Mouse (Mus musculus) ovary, adult 18-20 months (tissue): ENCODE measurements around the gene Cplx2.
A peak's percentile ranks its signal among the peaks of the same experiment; 100 is the strongest.

Experiments
- DNase-seq: peaks from one replicate; pipeline ENCODE4 v3.0.0; 2022; ENCODE audit warnings: low spot score, mixed read lengths

Cplx2 gene

DNA sequence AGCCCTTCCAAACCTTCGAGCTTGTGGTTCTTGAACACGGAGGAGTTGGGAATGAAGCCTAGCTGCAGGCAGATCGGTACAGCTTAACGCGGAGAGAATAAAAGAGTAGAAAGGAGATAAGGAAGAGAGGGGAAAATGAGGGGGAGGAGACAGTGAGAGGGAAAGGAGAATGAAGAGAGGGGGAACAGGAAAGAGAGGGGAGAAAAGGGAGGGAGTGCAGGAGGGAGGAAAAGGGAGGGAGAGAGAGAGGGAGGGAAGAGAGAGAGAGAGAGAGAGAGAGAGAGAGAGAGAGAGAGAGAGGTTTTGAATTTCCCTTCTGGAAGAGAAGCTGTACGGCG is at the start of gene Cplx2:
Gene Cplx2, plus strand, starts transcription at position 301 of the 338 bp plus-strand sequence.
- no peak for DNase-seq

DNA sequence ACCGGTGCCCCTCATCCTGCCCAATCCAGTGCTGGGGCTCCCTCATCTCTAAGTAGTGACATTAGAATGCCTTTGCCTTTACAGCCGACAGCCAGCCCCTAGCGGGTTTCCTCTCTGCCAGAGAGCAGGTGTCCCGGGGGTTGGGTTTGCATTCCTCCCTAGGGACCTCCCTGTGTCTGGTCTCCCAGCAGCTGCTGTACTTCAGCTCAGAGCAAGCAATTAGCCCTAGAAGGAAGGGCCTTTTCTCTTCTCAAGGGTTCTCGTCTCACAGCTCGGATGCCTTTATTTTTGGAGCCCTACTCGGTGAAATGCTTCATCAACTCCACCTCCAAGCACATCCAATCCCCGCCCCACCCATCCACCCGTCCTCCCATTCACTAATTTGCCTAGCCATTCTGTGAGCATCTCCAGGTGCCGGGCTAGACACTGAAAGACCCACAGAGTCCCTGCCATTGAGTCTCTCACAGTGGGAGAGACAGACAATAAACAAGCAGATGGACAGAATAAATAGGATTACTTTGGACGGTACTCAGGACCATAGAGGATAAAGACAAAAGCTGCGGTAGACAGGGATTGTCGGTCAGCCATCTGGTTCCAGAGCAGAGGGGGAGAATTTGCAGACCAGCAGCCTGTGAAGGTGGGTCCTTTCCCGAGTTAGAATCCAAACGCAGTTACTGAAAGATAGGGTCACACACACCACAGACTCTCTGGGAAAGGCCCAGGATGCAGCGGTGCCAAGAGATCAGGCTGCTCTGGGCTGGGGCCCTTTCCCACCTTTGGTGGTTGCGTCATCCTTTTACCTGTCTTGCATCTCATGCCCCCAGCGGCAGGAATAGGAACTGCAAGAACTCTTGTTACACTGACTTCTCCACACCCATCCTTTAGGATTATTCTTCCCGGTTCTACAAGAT is 48.5 kb upstream of the Cplx2 start:
- DNase-seq = no peak

DNA sequence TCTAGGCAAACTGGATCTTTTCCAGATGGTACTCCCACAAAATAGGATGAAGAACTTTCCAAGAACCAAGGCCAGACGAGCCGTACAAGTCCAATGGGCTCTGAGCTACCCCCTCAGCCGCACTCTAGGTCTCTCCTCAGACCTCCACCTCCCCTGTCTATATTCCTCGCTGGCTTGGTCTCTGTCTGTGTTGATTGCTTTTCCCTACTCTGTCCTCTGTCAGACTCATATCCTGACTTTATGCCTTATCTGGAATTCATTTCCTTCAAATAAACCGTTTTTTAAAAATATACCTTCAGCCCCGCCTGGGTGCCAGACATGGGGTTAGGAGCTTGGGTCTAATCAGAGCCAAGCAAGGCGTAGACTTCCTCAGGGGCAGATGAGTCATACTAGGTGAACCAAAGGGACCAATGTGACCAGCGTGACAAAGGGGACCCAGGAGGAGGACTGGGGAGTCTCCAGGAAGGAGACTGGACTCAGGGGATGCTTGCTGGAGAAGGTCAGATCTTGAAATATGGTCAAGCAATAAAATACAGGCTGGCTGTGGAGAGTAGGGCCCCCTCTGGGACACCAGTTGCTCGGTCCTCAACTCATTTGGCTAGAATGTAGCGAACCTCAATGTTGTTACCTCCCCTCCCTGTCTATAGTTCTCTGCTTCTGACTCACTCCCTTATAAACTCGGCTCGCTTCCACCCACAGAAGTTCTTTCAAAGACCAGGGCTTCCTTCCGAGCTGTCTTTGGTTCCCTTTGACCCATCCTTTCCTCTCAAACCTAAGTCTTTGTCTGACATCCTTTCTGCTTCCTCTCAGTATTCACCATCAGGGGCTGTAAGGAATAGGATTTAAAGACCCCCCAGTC is 47.6 kb upstream of the Cplx2 start:
- DNase-seq = no peak

DNA sequence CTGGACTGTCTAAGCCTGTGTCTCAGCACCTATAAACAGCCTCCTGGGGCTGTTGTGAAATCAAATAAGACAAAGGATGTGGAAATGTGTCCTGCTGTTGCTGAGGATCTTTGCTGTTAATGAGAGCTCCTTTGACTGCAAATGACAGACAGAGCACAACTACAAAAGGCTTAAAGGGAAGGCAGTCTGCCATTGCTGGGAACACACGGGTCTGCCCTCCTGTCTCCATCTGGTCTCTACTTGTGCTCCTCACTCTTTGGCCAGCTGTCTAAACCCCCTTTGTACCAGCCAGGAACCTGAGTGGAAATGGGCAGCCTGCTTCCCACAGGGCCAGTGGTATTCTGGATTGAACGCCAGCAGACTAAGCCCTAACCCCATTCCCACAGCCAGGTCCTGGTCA is 47.0 kb upstream of the Cplx2 start:
- DNase-seq = no peak

DNA sequence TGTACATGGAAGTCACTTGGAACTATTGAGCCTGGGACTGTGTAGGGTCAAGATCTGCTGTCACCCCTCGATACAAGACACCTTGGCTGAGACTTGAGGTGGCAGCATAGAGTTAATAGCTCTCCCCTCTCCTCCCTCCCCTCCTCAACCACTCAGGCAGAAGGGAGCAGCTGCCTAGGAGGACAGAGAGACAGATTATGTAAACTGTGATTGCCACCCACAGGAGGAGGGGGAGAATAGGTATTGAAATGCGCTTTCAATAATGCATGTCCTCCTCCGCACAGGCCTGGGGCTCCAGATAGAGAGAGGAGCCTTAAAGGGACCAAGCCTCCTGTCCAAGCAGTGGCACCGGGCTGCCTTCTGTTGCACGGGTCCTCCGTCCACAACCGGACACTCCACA is 45.3 kb upstream of the Cplx2 start:
- peak; percentile 23 for DNase-seq

DNA sequence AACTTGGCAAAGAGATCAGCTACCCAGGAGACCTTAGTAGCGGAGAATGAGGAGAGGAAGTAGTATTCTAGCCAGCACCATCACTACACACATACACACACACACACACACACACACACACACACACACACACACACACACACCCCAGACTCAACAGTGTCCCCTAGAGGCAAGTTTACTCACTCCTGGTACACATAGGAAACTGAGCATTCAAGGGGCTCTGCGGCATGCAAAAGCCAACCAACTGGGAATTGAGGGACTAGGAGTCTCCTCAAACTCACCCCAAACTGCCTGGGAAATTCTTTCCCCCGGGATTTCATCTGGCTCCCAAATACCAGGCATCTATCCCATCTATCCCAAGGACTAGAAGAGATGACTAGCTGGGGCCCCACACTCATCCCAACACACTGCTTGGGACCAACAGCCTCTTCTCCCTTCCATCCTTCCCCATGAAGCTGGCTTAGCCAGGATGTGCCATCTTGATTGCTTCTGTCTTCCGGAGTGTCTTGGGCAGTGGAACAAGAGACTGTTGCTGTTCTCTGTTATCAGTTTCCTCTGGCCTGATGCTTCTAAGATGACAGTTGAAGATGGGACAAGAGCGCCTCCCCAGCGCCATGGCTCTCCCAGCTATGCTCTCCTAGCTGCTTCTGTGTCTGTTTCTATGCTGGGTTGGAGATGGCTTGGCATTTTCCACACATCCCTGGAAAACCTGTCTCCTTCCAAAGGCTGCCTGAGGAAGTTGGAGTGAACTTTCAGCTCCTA is 44.3 kb upstream of the Cplx2 start:
- no peak for DNase-seq

DNA sequence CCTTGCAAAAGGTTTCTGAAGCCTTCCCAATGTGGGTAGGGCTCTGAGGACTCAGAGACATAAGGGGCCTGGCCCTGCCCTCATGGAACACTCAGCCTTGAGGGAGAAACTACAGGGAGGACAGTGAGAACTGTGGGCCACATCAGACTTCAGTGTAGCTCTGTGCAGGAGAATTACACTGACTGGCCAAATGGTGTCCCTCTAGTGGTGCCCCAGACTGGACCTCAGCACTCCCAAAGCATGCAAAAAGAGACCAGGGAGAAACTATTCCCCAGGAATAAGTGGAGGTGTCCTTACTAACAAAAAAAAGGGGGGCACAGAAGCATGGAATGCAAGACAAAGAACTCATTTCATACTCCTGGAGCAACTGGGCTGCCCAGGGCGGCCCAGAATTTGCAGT is 43.1 kb upstream of the Cplx2 start:
- DNase-seq = no peak

DNA sequence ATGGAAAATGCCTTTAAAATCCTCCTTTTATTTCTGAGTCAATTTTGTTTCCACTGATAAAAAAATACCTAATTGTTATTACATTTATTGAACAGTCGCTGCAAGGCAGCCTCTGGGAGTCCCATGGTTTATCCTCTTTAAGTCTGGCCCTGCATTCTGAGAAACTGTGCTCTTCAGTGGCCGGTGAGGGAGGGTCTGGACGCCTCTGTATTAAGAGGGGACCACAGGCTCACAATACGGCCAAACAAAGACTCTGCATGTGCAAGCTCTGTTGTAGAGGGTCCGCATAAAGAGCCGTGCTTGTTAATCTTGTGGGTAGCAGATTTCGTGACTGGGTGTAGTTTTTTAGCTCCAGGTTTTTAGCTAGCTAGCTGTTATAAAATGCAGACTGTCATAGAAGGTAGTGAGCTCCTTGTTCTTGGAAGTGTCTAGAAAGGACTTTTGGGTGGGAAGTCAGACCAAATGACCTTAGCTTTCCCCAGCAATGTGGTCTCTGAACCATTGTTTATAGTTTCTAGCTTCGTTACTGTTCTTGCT is 42.1 kb upstream of the Cplx2 start:
- no peak for DNase-seq

DNA sequence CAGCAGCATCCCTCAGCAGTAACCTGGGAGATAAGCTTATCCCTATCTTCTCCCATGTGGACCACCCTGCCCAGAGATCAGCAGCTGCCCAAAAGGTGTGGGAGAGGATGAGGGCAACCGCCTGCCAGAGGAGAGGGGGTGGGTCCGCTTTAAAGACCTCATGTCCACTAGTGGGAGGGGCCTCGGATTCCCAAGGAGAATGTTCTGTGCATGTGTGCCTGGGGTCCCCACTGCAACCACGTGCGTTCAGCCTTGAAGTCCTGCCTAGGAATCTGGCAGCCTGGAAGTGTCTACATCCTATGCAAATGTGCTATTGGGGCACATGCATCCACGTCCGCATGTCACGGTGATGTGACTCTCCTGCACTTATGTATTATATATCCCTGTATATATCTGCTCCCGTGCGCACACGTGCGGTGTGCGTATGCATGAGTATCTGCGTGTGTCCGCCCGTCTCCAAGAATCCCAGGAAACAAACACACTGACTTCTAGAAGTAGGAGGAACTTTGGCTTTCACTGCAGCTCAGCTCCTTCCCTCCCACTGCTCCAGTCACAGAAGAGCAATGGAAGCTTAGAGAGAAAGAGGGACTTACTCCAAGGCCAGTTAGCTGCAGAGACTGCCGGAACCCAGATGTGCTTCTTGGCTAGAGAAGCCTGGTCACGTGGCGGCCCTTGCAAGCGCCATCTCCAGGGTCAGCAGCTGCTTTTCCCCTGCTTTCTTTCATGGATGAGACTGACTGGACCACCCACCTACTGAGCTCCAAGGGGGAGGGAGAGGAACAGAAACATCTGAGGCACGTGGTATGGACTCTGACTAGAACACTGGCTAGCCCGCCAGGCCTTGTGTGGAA is 39.1 kb upstream of the Cplx2 start:
- DNase-seq = peak; percentile 77

DNA sequence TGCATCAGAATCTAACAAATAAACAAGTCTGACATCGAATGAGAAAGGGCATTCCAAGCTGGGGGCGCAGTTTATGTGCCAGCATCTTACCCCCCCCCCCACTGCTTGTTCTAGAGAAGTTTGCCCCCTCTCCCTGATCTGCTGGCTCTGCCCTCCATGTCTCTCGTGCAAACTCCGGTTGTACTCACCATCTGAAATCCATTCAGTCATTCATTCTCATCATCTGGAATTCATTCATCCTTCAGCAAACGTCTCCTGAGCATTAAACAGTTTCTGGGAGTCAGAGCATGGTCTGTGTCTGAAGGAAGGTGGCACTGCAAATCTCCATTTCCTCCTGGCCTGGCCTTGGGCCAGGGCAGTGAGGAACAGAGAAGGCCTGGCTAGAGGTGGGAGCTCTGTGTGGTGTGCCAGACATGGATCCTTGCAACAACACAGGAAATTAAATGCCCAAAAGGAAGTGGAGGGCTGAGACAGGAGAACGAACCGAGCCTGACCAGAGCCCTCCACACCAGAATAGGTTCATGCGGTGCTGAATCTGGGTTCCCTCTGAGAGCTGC is 38.1 kb upstream of the Cplx2 start:
- DNase-seq = no peak

DNA sequence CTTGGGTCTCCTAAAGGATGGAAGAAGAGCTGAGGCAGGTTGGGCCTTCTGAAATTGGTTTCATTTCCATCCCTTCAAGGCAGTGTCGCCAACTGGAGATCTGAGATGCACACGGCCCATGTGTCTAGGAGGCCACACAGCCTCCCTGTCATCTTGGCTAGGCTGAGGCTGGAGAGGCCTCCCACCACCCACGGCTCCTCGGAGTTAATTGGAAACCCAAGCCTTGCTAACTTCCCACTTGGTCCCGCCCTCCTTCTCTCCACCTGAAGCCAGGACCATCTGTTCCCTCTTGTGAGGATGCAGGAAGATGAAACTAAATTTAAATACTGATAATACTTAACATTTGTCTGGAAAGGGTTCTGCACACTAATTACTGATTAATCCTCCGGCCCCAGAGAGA is 34.1 kb upstream of the Cplx2 start:
- no peak for DNase-seq

DNA sequence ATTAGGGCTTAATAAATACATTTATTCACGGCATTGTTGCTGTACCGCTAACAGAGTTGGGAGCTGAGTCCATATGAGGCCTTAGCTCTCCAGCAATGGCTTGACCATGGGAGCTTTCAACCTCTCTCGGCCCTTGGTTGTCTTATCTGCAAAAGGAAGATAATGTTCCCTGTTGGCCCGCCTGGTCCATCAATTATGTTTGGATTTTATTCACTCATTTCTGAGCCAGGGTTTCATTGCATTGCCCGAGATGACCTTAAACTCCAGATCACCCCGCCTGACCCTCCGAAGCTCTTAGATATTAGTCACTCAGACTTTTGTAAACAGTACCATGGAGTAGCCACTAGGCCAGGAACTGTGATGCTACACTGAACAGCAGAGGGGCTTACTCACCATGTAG is 33.6 kb upstream of the Cplx2 start:
- DNase-seq = peak; percentile 51

DNA sequence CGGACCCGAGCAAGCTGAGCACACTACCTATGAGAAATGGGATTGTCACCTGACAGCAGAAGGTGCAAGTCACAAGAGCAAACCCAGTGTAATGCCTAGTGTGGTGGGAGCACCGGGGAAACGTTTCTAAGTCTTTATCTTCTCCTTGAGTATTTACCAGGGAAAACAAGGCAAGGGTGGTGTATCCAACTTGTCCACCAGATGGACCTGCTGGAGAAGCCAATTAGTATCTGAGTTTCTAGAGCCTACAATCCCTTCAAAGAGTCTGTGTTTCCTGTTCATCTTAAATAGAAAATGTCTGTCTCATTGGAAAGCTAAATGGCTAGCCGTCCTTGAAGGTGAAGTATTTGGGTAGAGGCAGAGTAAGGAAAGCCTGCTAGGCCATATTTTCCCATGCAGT is 32.3 kb upstream of the Cplx2 start:
- DNase-seq = no peak

DNA sequence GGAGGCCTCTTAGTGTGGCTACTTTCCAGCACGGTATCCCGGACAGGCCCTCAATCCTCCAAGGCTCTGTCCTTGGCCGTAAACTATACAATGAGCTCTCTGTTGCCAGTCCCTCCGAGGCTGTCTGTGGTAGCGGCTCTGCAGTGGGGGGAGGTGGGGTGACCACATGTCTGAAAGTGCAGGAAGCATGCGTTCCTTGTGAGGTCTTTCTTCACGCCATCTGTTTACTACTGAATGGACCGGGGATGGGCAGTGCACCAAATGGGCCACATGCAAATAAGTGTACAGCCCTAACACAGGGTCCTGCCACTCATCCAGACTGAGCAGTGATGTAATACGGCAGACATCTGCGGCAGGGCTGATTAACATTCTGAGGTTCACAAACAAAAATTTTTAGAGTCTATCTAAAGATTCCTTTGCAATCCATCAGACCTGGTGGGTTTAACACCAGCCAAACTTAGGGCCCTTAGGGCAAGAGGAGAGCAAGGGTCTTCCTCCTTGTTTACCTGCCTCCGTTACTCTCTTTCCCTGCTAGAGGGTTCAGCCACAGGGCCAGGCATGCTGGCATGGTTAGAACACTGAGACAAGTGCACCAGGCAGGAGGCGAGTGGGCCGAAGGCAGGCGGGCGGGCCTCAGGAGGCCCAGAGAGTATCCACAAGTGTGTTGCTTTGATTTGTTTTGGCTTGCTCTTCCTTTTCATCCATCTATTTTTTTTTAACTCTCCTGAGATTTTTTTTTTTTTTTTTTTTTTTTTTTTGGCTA is 25.1 kb upstream of the Cplx2 start:
- DNase-seq = no peak

DNA sequence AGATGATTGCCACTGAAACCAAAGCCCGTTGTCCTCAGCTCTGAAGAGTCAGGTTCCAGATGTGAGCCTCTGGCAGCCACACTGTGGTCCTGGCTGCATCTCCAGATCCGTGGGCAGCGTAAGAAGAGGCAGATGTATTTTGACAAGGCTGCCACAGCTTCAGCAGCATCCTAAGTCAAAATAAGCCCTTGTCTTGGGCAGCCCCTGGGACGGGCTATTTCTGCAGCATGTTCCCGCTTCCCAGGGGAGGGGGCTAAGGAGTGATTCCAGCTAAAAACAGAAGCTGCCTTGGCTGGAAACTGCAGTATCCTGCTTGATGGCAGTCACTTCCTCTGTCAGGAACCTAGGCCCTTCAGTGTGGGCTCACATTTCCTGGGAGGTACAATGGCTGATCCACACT is 23.1 kb upstream of the Cplx2 start:
- DNase-seq = no peak

DNA sequence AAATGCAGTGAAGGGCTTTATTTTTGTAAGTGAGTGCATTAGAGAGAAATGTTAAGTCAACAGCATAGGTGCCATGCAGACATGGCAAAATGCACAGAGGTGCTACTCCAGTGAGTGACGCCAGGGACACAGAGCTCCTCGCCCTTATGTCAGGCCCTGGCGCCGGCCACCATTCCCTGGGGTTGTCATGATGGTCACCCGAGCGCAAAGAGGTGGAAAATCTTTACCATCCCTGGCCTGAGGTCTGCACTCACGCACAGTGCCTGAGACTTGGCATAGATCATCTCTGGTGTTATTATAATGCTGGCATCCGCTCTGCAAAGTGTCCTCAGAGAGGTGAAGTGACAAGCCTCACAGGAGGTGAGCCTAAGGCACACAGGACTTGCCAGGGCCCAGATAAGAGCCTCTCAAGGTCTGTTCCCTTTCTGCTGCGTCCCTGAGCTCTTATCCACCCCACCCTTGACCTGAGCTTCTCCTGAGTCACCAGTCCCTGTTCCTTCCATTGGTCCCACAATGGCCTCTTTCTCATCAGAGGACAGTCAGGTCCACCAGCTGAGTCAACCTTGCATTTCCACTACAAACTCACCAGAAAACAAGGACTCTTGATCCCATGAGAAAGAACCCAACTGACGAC is 21.9 kb upstream of the Cplx2 start:
- DNase-seq = no peak

DNA sequence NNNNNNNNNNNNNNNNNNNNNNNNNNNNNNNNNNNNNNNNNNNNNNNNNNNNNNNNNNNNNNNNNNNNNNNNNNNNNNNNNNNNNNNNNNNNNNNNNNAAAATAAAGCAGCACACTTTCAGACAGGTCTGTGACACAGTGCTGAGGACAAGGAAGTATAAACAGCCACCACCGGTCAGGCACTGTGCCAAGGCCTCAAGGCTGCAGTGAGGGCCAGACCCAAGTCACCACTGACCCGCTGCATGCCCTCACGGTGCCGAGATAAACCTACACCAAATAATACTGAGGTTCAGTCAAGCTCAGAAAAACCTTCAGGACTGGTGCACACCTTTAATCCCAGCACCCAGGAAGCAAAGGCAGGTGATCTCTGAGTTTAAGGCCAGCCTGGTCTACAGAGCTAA is 13.7 kb upstream of the Cplx2 start:
- DNase-seq = peak; percentile 28

DNA sequence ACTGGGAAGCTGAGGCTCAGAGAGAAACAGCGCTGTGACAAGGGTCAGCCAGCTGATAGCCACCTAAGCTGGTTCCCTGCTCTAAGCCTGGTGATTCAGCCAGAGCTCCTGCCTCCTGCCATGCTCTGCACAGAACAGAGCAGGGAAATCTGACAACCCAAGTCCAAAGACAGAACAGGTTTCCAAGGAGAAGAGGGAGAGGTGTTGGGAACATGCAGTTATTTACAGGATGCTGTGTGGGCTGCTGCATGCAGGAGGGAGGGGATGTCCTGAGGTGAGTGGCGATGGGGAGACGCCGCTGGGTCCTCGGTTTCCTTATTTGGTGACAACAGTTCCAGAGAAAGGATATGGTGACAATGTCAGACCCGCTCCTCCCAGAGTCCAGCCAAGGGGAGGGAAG is 12.0 kb upstream of the Cplx2 start:
- DNase-seq = no peak

DNA sequence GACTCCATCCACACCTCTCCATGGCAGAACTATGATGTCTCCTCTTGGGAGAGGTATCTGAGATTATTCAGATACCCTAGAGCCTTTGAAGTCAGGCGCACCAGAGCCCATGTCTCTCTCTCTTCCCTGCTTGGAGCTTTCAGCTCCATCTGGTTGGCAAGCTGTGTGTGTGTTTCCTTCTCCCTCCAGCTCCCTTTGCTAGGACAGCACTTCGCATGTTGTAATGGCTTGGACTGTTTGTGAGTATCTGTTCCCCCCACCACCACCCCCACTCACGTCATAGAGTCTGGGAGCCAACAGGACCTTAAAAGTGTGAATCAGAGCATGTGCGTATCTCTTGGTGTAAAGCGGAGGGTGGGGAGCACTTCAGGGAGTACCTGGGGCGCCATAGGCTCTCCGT is 6.5 kb upstream of the Cplx2 start:
- no peak for DNase-seq

DNA sequence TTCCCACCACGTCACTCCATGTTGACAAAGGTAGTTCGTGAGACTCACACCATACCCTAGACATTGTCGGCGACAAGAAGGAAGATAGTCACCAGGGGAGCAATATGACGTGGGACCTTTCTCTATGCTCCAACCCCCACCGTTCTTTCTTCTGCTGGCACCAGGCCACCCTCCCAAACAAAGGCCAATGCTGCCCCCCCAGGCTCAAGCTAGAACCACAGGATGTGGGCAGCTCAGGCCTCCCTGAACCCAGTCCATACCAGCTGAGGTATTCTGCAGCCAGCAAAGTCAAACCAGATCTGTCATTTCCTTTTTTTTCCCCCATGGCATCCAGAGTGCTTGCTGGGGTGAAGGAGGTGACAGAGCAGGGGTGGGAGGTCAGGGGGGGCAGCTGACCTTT is 3.4 kb upstream of the Cplx2 start:
- DNase-seq = no peak
